Mouse (Mus musculus) testis, postnatal 14 days (tissue): ENCODE measurements around the gene 1810010D01Rik.

Source experiments
- DNase-seq: peaks from one replicate; pipeline ENCODE4 v3.0.0; 2021; ENCODE audit warnings: low spot score

Gene 1810010D01Rik

GRCm38 (mm10) chr7:145176750-145177589 lies 30.9 kb downstream of the 1810010D01Rik start:
- DNase-seq: no peak

- DNase-seq: no peak
Observed at GRCm38 (mm10) chr7:145173563-145173962, 34.4 kb downstream of the 1810010D01Rik start.

GRCm38 (mm10) chr7:145173116-145173515 lies 34.8 kb downstream of the 1810010D01Rik start:
- no peak for DNase-seq

GRCm38 (mm10) chr7:145169703-145170102 lies 38.2 kb downstream of the 1810010D01Rik start:
- DNase-seq: no peak

- no peak for DNase-seq
Observed at GRCm38 (mm10) chr7:145159283-145160240, 48.4 kb downstream of the 1810010D01Rik start.
